Mouse (Mus musculus) E14TG2a.4 (cell line): Measurements from ENCODE around the gene Muc2.

ENCODE experiments used
- CTCF ChIP-seq: conservative IDR thresholded peaks from 2 replicates; pipeline ENCODE4 v1.5.1; 2014; ENCODE audit warnings: low read length
- POU5F1 ChIP-seq: IDR thresholded peaks from 2 replicates; pipeline ENCODE4 v1.6.1; 2014; ENCODE audit warnings: low read length, borderline replicate concordance

- TF ChIP-seq CTCF = no peak
- no peak for TF ChIP-seq POU5F1
These were observed 11.2 kb upstream of the Muc2 start for GRCm38 (mm10) chr7:141678922-141679321.
